Mouse (Mus musculus) lung, embryonic 15.5 days (tissue): ENCODE data around the gene Cabcoco1. TPM values are rescaled to one million over a fixed set of nuclear protein-coding genes. Genes with fewer than 3 reads are reported as not detected.

Source experiments
- ATAC-seq: fragments of 200-750 bp; cut with Nextera tagmentation; 2 replicates; pipeline ENCODE4 v1.8.0; 2017; ENCODE audit warnings: moderate number of reproducible peaks, borderline replicate concordance; ENCODE audit not compliant: low FRiP score, low TSS enrichment; ENCODE audit errors: extremely low read depth
- H3K27ac ChIP-seq: fragments of 300-500 bp; sonication (generic); 2 replicates; pipeline ENCODE4 v1.5.1; 2015; ENCODE audit warnings: moderate library complexity, mild to moderate bottlenecking, inconsistent platforms
- H3K27me3 ChIP-seq: fragments of 300-500 bp; sonication (generic); 2 replicates; pipeline ENCODE4 v1.6.1; 2015; ENCODE audit warnings: inconsistent platforms
- H3K36me3 ChIP-seq: fragments of 300-500 bp; sonication (generic); 2 replicates; pipeline ENCODE4 v1.6.1; 2015; ENCODE audit warnings: inconsistent platforms
- H3K4me1 ChIP-seq: fragments of 300-500 bp; sonication (generic); 2 replicates; pipeline ENCODE4 v1.6.1; 2015; ENCODE audit warnings: inconsistent platforms
- H3K4me2 ChIP-seq: fragments of 300-500 bp; sonication (generic); 2 replicates; pipeline ENCODE4 v1.6.1; 2015; ENCODE audit warnings: inconsistent platforms, mild to moderate bottlenecking, moderate library complexity
- H3K4me3 ChIP-seq: fragments of 300-500 bp; sonication (generic); 2 replicates; pipeline ENCODE4 v1.5.1; 2015; ENCODE audit warnings: mild to moderate bottlenecking, inconsistent platforms
- H3K9ac ChIP-seq: fragments of 300-500 bp; sonication (generic); 2 replicates; pipeline ENCODE4 v1.6.1; 2015; ENCODE audit warnings: inconsistent platforms
- H3K9me3 ChIP-seq: fragments of 300-500 bp; sonication (generic); 2 replicates; pipeline ENCODE4 v1.6.1; 2016; ENCODE audit warnings: inconsistent platforms
- WGBS: fragments of 180-500 bp; shearing (Covaris S2); methylation state at CpG from one replicate; pipeline ENCODE4 v1.1.7; 2015; 5-methylcytosine and 5-hydroxymethylcytosine counted together
- polyA plus RNA-seq: library from polyadenylated mRNA; unstranded; fragments of >200 nt; fragmentation: Nextera tagmentation; extraction: Ambion mirVana; gene quantifications from 2 replicates; pipeline ENCODE4 v1.2.1, GENCODE M21; 2015

Cabcoco1 gene
- polyA plus RNA-seq, 1 experiment from 2014 or later: 6.0 TPM

GRCm38 (mm10) chr10:68445876-68446796 is 95.6 kb downstream of the Cabcoco1 start:
- Histone ChIP-seq H3K9ac (no peak overlapping the region), H3K27ac (peak overlapping the region; percentile 95), H3K4me2 (peak overlapping the region; percentile 38), H3K9me3 (no peaks in the 10 kb centered on the region), H3K27me3 (no peaks in the 10 kb centered on the region), H3K4me1 (peaks cover 35% of the 10 kb centered on the region), H3K4me3 (no peak overlapping the region), H3K36me3 (no peaks in the 10 kb centered on the region)
- ATAC-seq: peak; percentile 54; the same call in 1 of the 2 replicates
- WGBS: 12% methylated on average over 15 of the region's 15 CpGs

GRCm38 (mm10) chr10:68445244-68445811 is 96.4 kb downstream of the Cabcoco1 start:
- Histone ChIP-seq H3K9me3 (no peaks in the 10 kb centered on the region), H3K9ac (no peak overlapping the region), H3K36me3 (no peaks in the 10 kb centered on the region), H3K4me2 (peak overlapping the region; percentile 38; the same call in 1 of the 2 replicates), H3K27ac (peak overlapping the region; percentile 95), H3K4me1 (peaks cover 35% of the 10 kb centered on the region), H3K4me3 (no peak overlapping the region), H3K27me3 (no peaks in the 10 kb centered on the region)
- 45% methylated on average over 8 of the region's 8 CpGs for WGBS
- ATAC-seq: peak; percentile 2; the same call in 1 of the 2 replicates

GRCm38 (mm10) chr10:68444361-68445114 is 97.2 kb downstream of the Cabcoco1 start:
- H3K36me3 ChIP-seq: no peaks in the 10 kb centered on the region
- H3K4me1 ChIP-seq: peaks cover 35% of the 10 kb centered on the region
- H3K27me3 ChIP-seq: no peaks in the 10 kb centered on the region
- no peak overlapping the region for H3K4me3 ChIP-seq
- 57% methylated on average over 14 of the region's 14 CpGs for WGBS
- peak overlapping the region; percentile 95; the same call in 1 of the 2 replicates for H3K27ac ChIP-seq
- no peak overlapping the region for H3K4me2 ChIP-seq
- no peaks in the 10 kb centered on the region for H3K9me3 ChIP-seq
- ATAC-seq: no peak
- H3K9ac ChIP-seq: no peak overlapping the region

GRCm38 (mm10) chr10:68443132-68443531 is 98.6 kb downstream of the Cabcoco1 start:
- H3K27ac ChIP-seq: peak overlapping the region; percentile 8; the same call in 1 of the 2 replicates
- no peaks in the 10 kb centered on the region for H3K36me3 ChIP-seq
- no peak overlapping the region for H3K4me3 ChIP-seq
- WGBS: 16% methylated on average over 7 of the region's 7 CpGs
- no peak overlapping the region for H3K9ac ChIP-seq
- no peaks in the 10 kb centered on the region for H3K27me3 ChIP-seq
- H3K9me3 ChIP-seq: no peaks in the 10 kb centered on the region
- no peak for ATAC-seq
- peaks cover 35% of the 10 kb centered on the region for H3K4me1 ChIP-seq
- no peak overlapping the region for H3K4me2 ChIP-seq

- Histone ChIP-seq H3K9ac (no peak overlapping the region), H3K9me3 (no peaks in the 10 kb centered on the region)
These were observed 99.0 kb downstream of the Cabcoco1 start for GRCm38 (mm10) chr10:68442713-68443112.

GRCm38 (mm10) chr10:68441931-68442662 is 99.6 kb downstream of the Cabcoco1 start:
- Histone ChIP-seq H3K4me3 (no peak overlapping the region), H3K4me1 (peaks cover 35% of the 10 kb centered on the region), H3K9me3 (no peaks in the 10 kb centered on the region), H3K9ac (no peak overlapping the region), H3K27ac (no peak overlapping the region), H3K4me2 (no peak overlapping the region), H3K27me3 (no peaks in the 10 kb centered on the region), H3K36me3 (no peaks in the 10 kb centered on the region)
- WGBS: 55% methylated on average over 10 of the region's 10 CpGs
- no peak for ATAC-seq

More at GRCm38 (mm10) chr10:68442713-68443112, 99.0 kb downstream of the Cabcoco1 start:
- Histone ChIP-seq H3K4me3 (no peak overlapping the region), H3K4me1 (peaks cover 35% of the 10 kb centered on the region), H3K27ac (peak overlapping the region; percentile 8; the same call in 1 of the 2 replicates), H3K4me2 (no peak overlapping the region), H3K27me3 (no peaks in the 10 kb centered on the region), H3K36me3 (no peaks in the 10 kb centered on the region)
- 13% methylated on average over 3 of the region's 3 CpGs for WGBS
- ATAC-seq: no peak

- Histone ChIP-seq H3K4me3 (no peak overlapping the region), H3K9me3 (no peaks in the 10 kb centered on the region), H3K36me3 (no peaks in the 10 kb centered on the region), H3K27me3 (no peaks in the 10 kb centered on the region), H3K9ac (no peak overlapping the region), H3K4me2 (no peak overlapping the region), H3K4me1 (peaks cover 21% of the 10 kb centered on the region), H3K27ac (no peak overlapping the region)
- ATAC-seq: no peak
- 55% methylated on average over 8 of the region's 8 CpGs for WGBS
These were observed 101.2 kb downstream of the Cabcoco1 start for GRCm38 (mm10) chr10:68440515-68440914.

- no peak overlapping the region for H3K27ac ChIP-seq
- no peak overlapping the region for H3K9ac ChIP-seq
- H3K4me3 ChIP-seq: no peak overlapping the region
- ATAC-seq: no peak
- H3K36me3 ChIP-seq: no peaks in the 10 kb centered on the region
- H3K4me2 ChIP-seq: no peak overlapping the region
- WGBS: 82% methylated on average over 7 of the region's 7 CpGs
- no peaks in the 10 kb centered on the region for H3K27me3 ChIP-seq
- H3K9me3 ChIP-seq: no peaks in the 10 kb centered on the region
- H3K4me1 ChIP-seq: no peaks in the 10 kb centered on the region
These were observed 105.9 kb downstream of the Cabcoco1 start for GRCm38 (mm10) chr10:68435754-68436153.

GRCm38 (mm10) chr10:68435001-68435560 is 106.6 kb downstream of the Cabcoco1 start:
- H3K9ac ChIP-seq: no peak overlapping the region
- no peak overlapping the region for H3K4me2 ChIP-seq
- no peaks in the 10 kb centered on the region for H3K4me1 ChIP-seq
- no peaks in the 10 kb centered on the region for H3K27me3 ChIP-seq
- no peaks in the 10 kb centered on the region for H3K9me3 ChIP-seq
- no peak for ATAC-seq
- H3K27ac ChIP-seq: no peak overlapping the region
- WGBS: 65% methylated on average over 13 of the region's 13 CpGs
- H3K36me3 ChIP-seq: no peaks in the 10 kb centered on the region
- no peak overlapping the region for H3K4me3 ChIP-seq

GRCm38 (mm10) chr10:68434045-68434639 is 107.6 kb downstream of the Cabcoco1 start:
- no peak for ATAC-seq

More at GRCm38 (mm10) chr10:68434045-68434639, 107.6 kb downstream of the Cabcoco1 start:
- Histone ChIP-seq H3K4me2 (no peak overlapping the region), H3K27me3 (no peaks in the 10 kb centered on the region), H3K4me3 (no peak overlapping the region), H3K36me3 (no peaks in the 10 kb centered on the region), H3K9ac (no peak overlapping the region), H3K27ac (no peak overlapping the region), H3K4me1 (no peaks in the 10 kb centered on the region), H3K9me3 (no peaks in the 10 kb centered on the region)
- 79% methylated on average over 9 of the region's 9 CpGs for WGBS
